Mouse (Mus musculus) heart, postnatal 0 days (tissue): ENCODE data around the gene Dlg2. TPM values are rescaled to one million over a fixed set of nuclear protein-coding genes. Genes with fewer than 3 reads are reported as not detected.

Experiments used
- ATAC-seq: fragments of 200-750 bp; cut with Nextera tagmentation; 2 replicates; pipeline ENCODE4 v1.8.0; 2017; ENCODE audit warnings: low read depth, moderate number of reproducible peaks, moderate library complexity; ENCODE audit not compliant: insufficient read depth
- DNase-seq: peaks from one replicate; pipeline ENCODE4 v3.0.0-alpha.2; 2016; ENCODE audit warnings: low spot score
- H3K27ac ChIP-seq: fragments of 300-500 bp; sonication (generic); 2 replicates; pipeline ENCODE4 v1.5.1; 2014; ENCODE audit warnings: low read depth, mild to moderate bottlenecking
- H3K27me3 ChIP-seq: fragments of 300-500 bp; sonication (generic); 2 replicates; pipeline ENCODE4 v1.6.1; 2014; ENCODE audit warnings: low read length, mixed read lengths; ENCODE audit not compliant: control insufficient read depth, insufficient read depth
- H3K36me3 ChIP-seq: fragments of 300-500 bp; sonication (generic); replicated peaks from 2 replicates; pipeline ENCODE4 v1.6.1; 2014; ENCODE audit warnings: low read length, mixed read lengths; ENCODE audit not compliant: control insufficient read depth, insufficient read depth
- H3K4me1 ChIP-seq: fragments of 300-500 bp; sonication (generic); 2 replicates; pipeline ENCODE4 v1.6.1; 2014; ENCODE audit warnings: antibody characterized with exemption; ENCODE audit not compliant: control insufficient read depth, insufficient read depth
- H3K4me2 ChIP-seq: fragments of 300-500 bp; sonication (generic); 2 replicates; pipeline ENCODE4 v1.6.1; 2014; ENCODE audit warnings: low read depth, mild to moderate bottlenecking, low read length, moderate library complexity
- H3K4me3 ChIP-seq: fragments of 300-500 bp; sonication (generic); 2 replicates; pipeline ENCODE4 v1.5.1; 2014; ENCODE audit warnings: low read depth, low read length
- H3K9ac ChIP-seq: fragments of 300-500 bp; sonication (generic); replicated peaks from 2 replicates; pipeline ENCODE4 v1.6.1; 2014; ENCODE audit warnings: low read depth, low read length, mixed read lengths
- H3K9me3 ChIP-seq: fragments of 300-500 bp; sonication (generic); replicated peaks from 2 replicates; pipeline ENCODE4 v1.6.1; 2016; ENCODE audit warnings: low read length; ENCODE audit not compliant: control insufficient read depth
- CTCF ChIP-seq: IDR thresholded peaks from 2 replicates; pipeline ENCODE4 v1.5.1; 2016; ENCODE audit warnings: antibody characterized with exemption, control low read depth, low read depth
- EP300 ChIP-seq: IDR thresholded peaks from 2 replicates; pipeline ENCODE4 v1.6.1; 2016; ENCODE audit warnings: antibody characterized with exemption, low read depth
- WGBS: fragments of 180-500 bp; shearing (Covaris S2); extraction: QIAGEN DNeasy Blood & Tissue Kit; methylation state at CpG from one replicate; pipeline ENCODE4 v1.1.7; 2014; 5-methylcytosine and 5-hydroxymethylcytosine counted together
- polyA plus RNA-seq: library from polyadenylated mRNA; unstranded; fragments of >200 nt; fragmentation: Nextera tagmentation; extraction: Ambion mirVana; gene quantifications from 2 replicates; pipeline ENCODE4 v1.2.1, GENCODE M21; 2015
- total RNA-seq: library from RNA; depleted of rRNA; stranded (reverse); fragments of >200 nt; gene quantifications from 2 replicates; pipeline ENCODE4 v1.2.3, GENCODE M21; 2014; ENCODE audit warnings: low replicate concordance; rRNA removed

Gene Dlg2
- total RNA-seq (2.3 and 8.6 TPM in 2 replicates), polyA plus RNA-seq (1.3 and 2.1 TPM in 2 replicates)

GRCm38 (mm10) chr7:90476313-90477245 is at the start of gene Dlg2:
Gene Dlg2 (plus strand): TSS chr7:90476672.
- ATAC-seq (peak; percentile 37), DNase-seq (peak; percentile 10)
- Histone ChIP-seq H3K36me3 (0 out of 2 replicates have a peak, but pooled peaks cover under 1% of the 10 kb centered on the region), H3K4me2 (peak within 1 kb of the TSS; percentile 97), H3K9me3 (no peaks in the 10 kb centered on the region), H3K27me3 (0 out of 2 replicates have a peak, but pooled peaks cover 3% of the 10 kb centered on the region), H3K4me3 (peak within 1 kb of the TSS; percentile 80), H3K9ac (peak within 1 kb of the TSS; percentile 75), H3K27ac (peak within 1 kb of the TSS; percentile 81), H3K4me1 (peaks cover 19% of the 10 kb centered on the region)
- TF ChIP-seq CTCF (no peak), EP300 (no peak)
- under 1% methylated on average over 32 of the region's 32 CpGs for WGBS

- H3K27ac ChIP-seq, result no peak overlapping the region
- H3K36me3 ChIP-seq, result no peaks in the 10 kb centered on the region
- H3K4me1 ChIP-seq, result peaks cover 5% of the 10 kb centered on the region
- 54% methylated on average over 9 of the region's 9 CpGs for WGBS
- DNase-seq (no peak), ATAC-seq (no peak)
- peak overlapping the region; percentile 91 for H3K4me2 ChIP-seq
- no peaks in the 10 kb centered on the region for H3K27me3 ChIP-seq
- H3K9ac ChIP-seq, result peak overlapping the region; percentile 15; the same call in 1 of the 2 replicates
- TF ChIP-seq EP300 (no peak), CTCF (no peak)
- peak overlapping the region; percentile 52 for H3K4me3 ChIP-seq
- H3K9me3 ChIP-seq, result no peaks in the 10 kb centered on the region
Observed at GRCm38 (mm10) chr7:90427006-90427405, 49.5 kb upstream of the Dlg2 start.

GRCm38 (mm10) chr7:90432221-90432620 is 44.3 kb upstream of the Dlg2 start:
- no peak overlapping the region for H3K27ac ChIP-seq
- no peak overlapping the region for H3K4me3 ChIP-seq
- H3K4me2 ChIP-seq, result no peak overlapping the region
- H3K36me3 ChIP-seq, result no peaks in the 10 kb centered on the region
- no peak for TF ChIP-seq CTCF
- TF ChIP-seq EP300, result no peak
- H3K4me1 ChIP-seq, result no peaks in the 10 kb centered on the region
- ATAC-seq (no peak), DNase-seq (no peak)
- no peaks in the 10 kb centered on the region for H3K27me3 ChIP-seq
- no peaks in the 10 kb centered on the region for H3K9me3 ChIP-seq
- H3K9ac ChIP-seq, result no peak overlapping the region

- no peaks in the 10 kb centered on the region for H3K9me3 ChIP-seq
- DNase-seq (no peak), ATAC-seq (no peak)
- H3K4me1 ChIP-seq, result no peaks in the 10 kb centered on the region
- H3K4me2 ChIP-seq, result no peak overlapping the region
- H3K4me3 ChIP-seq, result no peak overlapping the region
- no peaks in the 10 kb centered on the region for H3K27me3 ChIP-seq
- no peak overlapping the region for H3K9ac ChIP-seq
- H3K36me3 ChIP-seq, result no peaks in the 10 kb centered on the region
- 74% methylated on average over 4 of the region's 4 CpGs for WGBS
- TF ChIP-seq CTCF (no peak), EP300 (no peak)
- H3K27ac ChIP-seq, result no peak overlapping the region
Observed at GRCm38 (mm10) chr7:90440044-90440443, 36.4 kb upstream of the Dlg2 start.

- Histone ChIP-seq H3K27ac (peak overlapping the region; percentile 100), H3K4me1 (peaks cover 5% of the 10 kb centered on the region; the same call in 1 of the 2 replicates), H3K4me3 (peak overlapping the region; percentile 100), H3K27me3 (no peaks in the 10 kb centered on the region), H3K9ac (peak overlapping the region; percentile 100), H3K36me3 (0 out of 2 replicates have a peak, but pooled peaks cover 1% of the 10 kb centered on the region), H3K4me2 (peak overlapping the region; percentile 97), H3K9me3 (no peaks in the 10 kb centered on the region)
- DNase-seq (peak; percentile 13), ATAC-seq (no peak)
- 11% methylated on average over 4 of the region's 4 CpGs for WGBS
- no peak for TF ChIP-seq EP300
- no peak for TF ChIP-seq CTCF
Observed at GRCm38 (mm10) chr7:90442070-90442469, 34.4 kb upstream of the Dlg2 start.
